Mouse (Mus musculus): Measurements from ENCODE around the gene Tysnd1.

DNA sequence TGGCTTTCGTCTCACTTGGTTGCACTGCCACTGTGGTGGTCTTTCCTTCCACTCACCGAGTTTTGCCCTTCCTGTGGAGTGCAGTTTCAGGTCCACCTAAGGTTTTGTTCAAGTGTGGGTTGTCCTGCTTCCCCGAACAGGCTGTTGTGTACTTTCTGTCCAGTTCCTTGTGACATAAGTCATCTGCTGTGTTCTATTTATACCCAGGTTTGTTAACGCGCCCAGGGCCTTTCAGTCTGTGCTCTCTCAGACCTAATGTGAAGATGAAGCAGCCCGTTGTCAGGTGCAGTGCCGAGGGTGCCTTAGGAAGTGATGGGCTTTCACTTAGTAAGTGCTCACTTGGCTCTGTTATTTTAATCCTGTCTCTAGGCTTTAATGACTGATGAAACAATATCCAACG is 5.9 kb upstream of the Tysnd1 start:
- no peak for TF ChIP-seq GATA1 (IDR thresholded peaks at IDR 0.05; ENCODE audit: borderline replicate concordance, low read length)
- no peak for TF ChIP-seq POLR2AphosphoS5 (IDR thresholded peaks at IDR 0.05; ENCODE audit: insufficient replicate concordance, low read depth, low read length)
- no peak for TF ChIP-seq CTCF (IDR thresholded peaks at IDR 0.05; ENCODE audit: low read depth, low read length)
- TF ChIP-seq TAL1 (conservative IDR thresholded peaks at IDR 0.05; ENCODE audit: low read depth, low read length) = no peak

All from G1E (cell line).